Mouse (Mus musculus): ENCODE data around the gene Fbxo9.
A peak's percentile ranks its signal among the peaks of the same experiment; 100 is the strongest.
"Not testable (repeated sequence)": the region's sequence is repeated elsewhere in the genome, so short reads cannot be mapped to it uniquely, and the experiment has no call there.

Fbxo9 gene

GRCm38 (mm10) chr9:78107912-78108795 is 711 bp downstream of the Fbxo9 start:
- DNase-seq (ENCODE audit: low spot score) = peak; percentile 76

- DNase-seq (ENCODE audit: low spot score) = no peak
Measured at GRCm38 (mm10) chr9:78107582-78107911, 1.3 kb downstream of the Fbxo9 start.

DNA sequence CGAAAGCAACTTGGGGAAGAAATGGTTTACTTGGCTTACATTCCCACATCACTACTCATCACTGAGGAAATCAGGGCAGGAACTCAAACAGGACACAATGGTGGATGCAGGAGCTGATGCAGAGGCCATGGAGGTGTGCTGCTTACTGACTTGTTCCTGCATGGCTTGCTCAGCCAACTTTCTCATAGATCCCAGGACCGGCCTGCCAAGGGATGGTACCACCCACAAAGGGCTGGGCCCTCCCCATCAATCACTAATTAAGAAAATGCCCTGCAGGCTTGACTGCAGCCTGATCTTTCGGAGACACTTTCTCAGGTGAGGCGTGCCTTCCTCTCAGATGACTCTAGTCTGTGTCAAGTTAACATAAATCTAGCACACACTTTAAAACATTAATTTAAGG is 2.0 kb downstream of the Fbxo9 start:
- no peak for DNase-seq (ENCODE audit: low spot score)

- no peak for DNase-seq (ENCODE audit: low spot score)
Measured at GRCm38 (mm10) chr9:78105501-78105932, 3.3 kb downstream of the Fbxo9 start.

DNA sequence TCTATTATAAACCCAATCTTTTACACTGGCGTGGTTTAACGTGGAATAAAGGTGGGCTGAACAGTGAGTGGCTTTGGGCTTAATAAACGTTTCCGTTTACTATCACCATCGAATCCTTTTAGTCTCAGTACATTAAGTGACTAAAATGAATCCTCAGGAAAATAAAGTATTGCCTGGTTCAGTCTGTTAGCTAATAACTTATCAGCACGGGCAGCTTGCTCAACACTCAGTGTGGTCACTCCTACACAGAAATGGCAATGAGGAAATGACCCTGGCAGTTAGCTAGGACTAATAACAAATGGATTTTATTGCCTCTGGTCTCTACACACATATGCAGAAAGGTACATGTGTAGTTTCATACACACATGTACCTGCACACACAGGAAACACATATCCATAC is 3.9 kb downstream of the Fbxo9 start:
- peak; percentile 38 for DNase-seq (ENCODE audit: low spot score)

DNA sequence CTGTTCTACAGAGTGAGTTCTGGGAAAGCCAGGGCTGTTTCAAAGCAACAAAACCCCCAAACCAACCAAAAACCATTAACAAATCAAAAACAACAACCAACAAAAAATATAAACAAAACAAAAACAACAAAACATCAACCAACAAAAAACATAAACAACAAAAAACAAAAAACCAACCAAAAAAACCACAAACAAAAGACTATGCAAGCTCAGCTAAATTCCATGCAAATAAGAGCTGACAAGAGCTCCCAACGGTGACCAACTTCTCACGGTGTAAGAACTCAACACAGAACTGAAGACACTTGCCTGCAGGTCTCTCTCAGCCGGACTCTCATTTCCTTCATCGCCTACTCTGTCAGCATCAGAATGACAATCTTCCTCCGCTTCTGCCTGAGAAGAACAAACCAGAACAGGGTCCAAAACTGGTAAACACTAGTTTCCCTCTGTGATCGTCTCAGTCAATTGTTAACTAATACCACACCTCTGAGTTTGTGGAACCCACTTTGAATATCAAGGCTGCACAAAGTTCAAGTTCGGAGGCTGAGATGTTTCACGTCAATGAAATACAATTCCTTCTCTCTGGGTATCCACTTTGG is 4.8 kb downstream of the Fbxo9 start:
- no peak for DNase-seq (ENCODE audit: low spot score)

DNA sequence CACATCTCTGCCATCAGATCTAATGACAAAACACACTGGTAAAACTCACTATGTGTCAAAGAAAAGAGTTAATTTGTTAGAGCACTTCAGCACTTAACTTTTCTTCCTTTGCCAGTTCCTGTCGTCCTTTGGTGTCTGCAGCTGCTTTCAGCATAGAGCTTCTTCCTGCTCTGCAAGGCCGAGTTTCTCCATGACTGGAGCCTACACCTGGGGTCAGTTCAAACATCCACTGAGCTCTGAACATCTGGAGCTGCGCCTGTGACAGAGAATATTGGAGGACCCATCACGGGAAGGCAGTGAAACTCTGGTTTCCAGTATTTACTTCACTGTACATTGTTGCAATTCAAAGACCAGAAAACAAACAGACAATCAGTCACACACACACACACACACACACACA is 7.4 kb downstream of the Fbxo9 start:
- DNase-seq (ENCODE audit: low spot score) = no peak

DNA sequence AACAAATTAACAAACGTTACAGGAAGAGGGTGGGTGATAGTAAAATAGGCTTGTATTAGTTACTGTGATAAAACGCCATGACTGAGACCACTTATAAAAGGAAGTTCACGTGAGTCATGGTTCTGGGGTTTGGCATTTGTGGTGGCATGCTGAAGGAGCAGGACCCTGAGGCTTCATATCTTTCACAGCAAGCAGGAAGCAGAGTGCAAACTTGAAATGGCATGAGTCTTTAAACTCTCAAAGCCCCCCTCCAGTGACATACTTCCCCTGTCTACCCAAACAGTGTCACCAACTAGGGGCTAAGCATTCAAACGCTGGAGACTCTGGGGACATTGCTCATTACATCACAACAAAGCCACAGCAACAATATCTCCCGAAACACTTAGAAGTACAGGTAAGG is 7.9 kb downstream of the Fbxo9 start:
- DNase-seq (ENCODE audit: low spot score) = no peak

DNA sequence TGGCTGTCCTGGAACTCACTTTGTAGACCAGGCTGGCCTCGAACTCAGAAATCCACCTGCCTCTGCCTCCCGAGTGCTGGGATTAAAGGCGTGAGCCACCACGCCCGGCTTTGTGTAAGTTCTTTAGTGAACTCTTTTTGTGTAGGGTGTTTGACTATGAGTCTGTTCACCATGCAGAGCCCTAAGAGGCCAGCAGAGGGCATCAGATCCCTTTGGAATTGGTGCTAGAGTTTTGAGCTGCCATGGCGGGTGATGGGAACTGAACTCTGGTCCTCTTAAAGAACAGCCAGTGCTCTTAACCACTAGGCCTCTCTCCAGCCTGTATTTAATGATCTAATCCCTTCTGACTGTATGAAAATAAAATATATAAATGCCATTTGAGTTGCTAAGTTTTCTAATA is 12.5 kb downstream of the Fbxo9 start:
- DNase-seq (ENCODE audit: low spot score) = no peak

DNA sequence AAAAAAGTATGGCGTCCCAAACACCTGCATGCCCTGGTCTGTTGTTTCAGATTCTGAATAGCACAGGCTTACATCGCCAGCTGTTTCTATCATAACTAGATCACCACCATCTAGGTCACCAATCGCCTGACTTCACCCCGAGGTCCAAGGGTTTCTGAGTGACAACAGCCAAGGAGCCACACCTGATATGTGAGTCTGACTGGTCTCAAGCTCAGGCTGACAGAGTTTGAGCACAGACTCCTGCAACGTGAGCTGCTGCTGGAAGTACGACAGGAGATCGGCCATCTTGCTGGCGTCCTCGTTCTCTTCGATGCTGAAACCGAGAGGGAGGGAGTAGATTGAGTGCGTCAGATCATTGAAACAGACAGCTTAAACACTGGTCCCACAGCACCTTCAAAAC is 13.2 kb downstream of the Fbxo9 start:
- no peak for DNase-seq (ENCODE audit: low spot score)

DNA sequence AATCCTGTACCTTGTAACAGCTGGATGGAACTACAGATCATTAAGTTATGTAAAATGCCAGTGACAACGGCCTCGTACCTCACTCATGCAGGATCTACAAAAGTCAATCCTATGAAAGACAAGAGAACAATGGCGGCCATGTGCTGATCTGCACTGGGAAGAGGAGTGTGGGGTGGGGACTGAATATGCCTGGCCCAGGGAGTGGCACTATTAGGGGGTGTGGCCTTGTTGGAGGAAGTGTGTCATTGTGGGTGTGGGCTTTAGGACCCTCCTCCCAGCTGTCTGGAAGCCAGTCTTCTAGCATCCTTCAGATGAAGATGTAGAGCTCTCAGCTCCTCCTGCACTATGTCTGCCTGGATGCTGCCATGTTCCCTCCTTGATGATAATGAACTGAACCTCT is 18.3 kb downstream of the Fbxo9 start:
- DNase-seq (ENCODE audit: low spot score) = no peak

GRCm38 (mm10) chr9:78089906-78090305 is 19.0 kb downstream of the Fbxo9 start:
- no peak for DNase-seq (ENCODE audit: low spot score)

DNA sequence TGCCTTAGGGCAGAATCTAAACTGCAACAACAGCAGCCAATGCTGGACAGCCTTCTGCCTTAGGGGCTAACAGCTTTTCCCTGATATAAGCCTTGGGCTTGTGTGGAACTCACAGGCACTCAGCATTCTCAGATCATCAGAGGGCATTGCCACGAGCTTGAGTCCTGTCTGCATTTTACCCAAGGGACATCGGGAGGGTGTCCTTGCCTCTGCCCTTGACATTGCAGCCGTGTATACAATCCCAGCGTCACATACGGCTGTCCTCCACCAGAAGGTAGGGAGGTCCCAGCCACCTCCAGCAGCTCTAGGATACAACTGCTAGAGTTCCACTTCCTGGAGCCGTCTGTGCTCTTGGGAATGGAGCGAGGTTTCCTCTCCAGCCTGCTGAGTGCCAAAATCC is 19.9 kb downstream of the Fbxo9 start:
- DNase-seq (ENCODE audit: low spot score) = no peak

DNA sequence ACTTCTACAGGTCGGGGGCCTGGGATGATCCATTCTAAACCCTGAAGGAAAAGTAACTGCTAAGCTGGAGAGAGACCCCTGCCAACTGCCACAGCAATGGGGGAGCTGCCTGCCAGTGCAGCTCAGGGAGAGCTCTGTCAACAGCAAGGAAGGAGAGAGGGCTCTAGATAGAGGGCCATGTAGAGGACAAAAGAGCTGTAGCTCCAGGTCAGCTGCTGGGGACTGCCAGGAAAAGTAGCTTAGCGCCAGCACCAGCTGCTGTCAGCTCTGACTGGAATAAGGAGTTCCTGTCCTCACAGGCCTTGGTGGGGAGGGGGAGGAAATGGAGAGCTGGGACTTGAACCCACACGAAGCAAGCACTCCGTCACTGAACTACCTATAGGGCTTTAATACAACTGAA is 20.3 kb downstream of the Fbxo9 start:
- no peak for DNase-seq (ENCODE audit: low spot score)

DNA sequence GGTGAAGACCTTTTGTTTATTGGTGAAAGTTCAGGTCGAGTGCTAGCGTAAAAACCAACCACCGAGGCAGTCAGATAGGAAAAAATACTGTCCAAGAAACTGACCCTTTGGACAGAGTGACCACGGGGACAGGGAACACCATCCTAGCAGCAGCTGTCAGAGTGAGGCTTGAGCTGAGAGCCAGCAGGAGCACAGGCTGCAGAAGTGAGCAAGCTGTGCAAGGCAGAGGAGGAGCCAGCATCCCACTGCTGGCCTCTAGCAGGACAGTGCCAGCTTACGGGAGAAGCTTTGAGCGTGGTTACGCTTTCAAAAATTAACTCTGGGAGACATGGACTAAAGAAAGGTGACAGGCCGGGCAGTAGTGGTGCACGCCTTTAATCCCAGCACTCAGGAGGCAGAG is 21.1 kb downstream of the Fbxo9 start:
- no peak for DNase-seq (ENCODE audit: low spot score)

GRCm38 (mm10) chr9:78085722-78086287 is 23.1 kb downstream of the Fbxo9 start:
- DNase-seq (ENCODE audit: low spot score) = no peak

- DNase-seq (ENCODE audit: low spot score) = no peak
Measured at GRCm38 (mm10) chr9:78084341-78084740, 24.5 kb downstream of the Fbxo9 start.

GRCm38 (mm10) chr9:78081835-78082234 is 27.0 kb downstream of the Fbxo9 start:
- DNase-seq (ENCODE audit: low spot score) = peak; percentile 16

- DNase-seq (ENCODE audit: low spot score) = peak; percentile 20
Measured at GRCm38 (mm10) chr9:78078240-78078639, 30.6 kb downstream of the Fbxo9 start.

- no peak for DNase-seq (ENCODE audit: low spot score)
Measured at GRCm38 (mm10) chr9:78075256-78075655, 33.6 kb downstream of the Fbxo9 start.

DNA sequence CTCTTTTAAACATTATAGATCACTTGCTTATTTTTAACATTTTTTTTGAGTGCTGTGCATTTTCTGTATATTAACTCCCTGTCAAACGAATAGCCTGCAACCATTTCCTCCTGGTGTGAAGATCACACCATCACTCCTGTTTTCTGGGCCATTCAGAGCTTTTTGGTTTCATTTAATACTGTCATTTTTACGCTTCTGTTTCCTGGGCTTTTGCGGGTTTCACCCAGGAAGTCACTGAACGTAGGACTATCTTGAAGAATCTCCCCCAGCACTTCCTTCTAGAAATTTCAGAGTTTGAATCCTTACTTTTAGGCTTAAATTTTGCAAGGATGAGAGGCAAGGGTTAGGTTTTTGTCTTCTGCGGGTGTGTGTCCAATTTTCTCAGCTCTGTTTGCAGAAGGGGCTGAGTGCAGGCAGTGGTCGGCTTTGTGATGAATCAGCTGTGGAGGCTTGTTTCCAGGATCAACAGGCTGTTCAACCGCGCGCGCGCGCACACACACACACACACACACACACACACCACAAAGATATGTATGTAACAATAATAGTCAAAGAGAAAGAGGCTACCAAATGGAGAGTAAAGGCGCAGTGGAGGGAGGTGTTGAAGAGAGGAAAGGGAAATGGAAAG is 35.0 kb downstream of the Fbxo9 start:
- no peak for DNase-seq (ENCODE audit: low spot score)

GRCm38 (mm10) chr9:78073291-78073690 is 35.6 kb downstream of the Fbxo9 start:
- not testable (repeated sequence) for DNase-seq (ENCODE audit: low spot score)

GRCm38 (mm10) chr9:78071626-78072025 is 37.2 kb downstream of the Fbxo9 start:
- DNase-seq (ENCODE audit: low spot score) = no peak
